Mouse (Mus musculus) forelimb bud, embryonic 11.5 days (tissue): ENCODE data around the gene Inf2.

ENCODE experiments used
- DNase-seq: peaks from one replicate; pipeline ENCODE4 v3.0.0-alpha.2; 2012; ENCODE audit warnings: low read depth, low spot score

The Inf2 gene

DNA sequence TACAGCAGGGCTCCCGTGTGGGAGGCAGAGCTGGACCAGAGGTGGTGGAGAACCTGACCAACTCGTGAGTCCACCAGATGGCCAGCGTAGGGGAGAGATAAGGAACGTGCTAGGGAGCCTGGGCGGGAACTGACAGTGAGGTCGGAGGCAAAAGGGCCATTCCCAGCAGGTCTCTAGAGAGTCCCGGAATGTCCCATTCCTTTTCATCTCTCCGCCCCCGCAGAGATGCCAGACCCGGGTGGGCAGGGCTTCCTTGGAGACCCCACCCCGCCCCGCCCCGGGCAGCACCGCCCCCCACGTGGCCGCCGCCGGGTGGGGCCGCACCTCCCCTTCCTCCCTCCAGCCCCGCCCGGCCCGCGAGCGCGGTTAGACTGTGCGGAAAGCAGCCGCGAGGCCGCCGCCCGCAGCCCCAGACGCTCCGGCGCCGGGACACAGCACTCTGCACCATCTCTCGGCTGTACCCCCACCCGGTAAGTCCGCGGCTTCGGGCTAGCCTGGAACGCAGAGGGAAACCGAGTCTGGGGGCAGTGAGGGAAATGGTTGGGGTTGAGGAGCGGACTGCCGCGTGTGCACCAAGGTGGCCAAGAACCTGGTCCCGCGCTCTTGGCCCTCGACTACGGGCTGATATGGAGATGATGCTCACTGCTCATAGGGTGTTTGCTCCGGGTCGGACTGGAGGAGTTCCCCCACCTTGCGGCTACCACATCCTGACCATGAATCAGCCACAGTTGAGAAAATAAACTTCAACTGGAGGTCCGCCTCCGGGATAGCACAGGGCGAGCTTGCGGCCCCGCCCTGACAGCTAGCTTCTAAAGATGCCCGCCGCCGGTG is at the start of gene Inf2:
TSS of gene Inf2 (plus strand) at position 359 of the 831 bp plus-strand sequence.
- peak; percentile 51 for DNase-seq

DNA sequence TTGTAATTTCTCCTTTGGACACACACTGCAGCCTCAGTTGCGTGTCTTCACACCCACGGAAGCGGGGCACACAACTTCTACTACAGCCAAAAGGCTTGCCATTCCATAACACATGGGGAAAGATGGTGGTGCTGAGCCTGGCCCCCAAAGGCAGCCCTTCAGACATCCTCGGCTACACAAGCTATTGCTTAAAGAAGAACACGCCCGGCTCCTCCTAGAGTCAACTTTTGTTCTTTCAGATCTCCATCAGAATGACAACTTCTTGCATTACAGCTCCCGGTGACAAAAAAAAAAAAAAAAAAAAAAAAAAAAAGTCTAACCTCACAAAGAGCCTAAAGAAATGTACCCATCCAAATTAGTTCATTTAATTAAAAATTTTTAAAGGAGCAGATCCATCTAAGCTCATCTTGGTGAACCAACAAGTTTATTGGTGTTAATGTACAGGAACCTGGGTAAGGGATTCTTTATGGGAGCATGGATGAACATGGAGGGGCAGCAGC is 49.1 kb upstream of the Inf2 start:
- no peak for DNase-seq

DNA sequence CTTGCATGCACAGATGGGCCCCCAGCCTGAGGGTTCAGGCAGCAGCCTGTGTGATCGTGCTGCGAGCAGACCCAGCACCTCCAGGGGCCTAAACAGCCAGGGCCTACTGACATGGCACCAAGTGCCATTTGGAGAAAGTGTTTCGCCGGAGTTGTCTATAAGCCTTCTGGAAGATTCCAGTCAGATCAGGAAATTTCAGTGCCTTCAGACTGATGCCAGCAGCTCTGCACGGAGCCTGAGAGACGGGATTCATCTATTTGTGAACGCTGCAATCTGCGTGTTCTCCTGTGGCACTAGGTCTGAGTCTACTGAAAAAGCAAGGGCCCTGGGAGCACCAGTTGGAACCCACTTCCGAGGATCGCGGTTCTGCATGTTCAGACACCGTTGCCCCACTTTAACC is 48.3 kb upstream of the Inf2 start:
- DNase-seq: no peak

DNA sequence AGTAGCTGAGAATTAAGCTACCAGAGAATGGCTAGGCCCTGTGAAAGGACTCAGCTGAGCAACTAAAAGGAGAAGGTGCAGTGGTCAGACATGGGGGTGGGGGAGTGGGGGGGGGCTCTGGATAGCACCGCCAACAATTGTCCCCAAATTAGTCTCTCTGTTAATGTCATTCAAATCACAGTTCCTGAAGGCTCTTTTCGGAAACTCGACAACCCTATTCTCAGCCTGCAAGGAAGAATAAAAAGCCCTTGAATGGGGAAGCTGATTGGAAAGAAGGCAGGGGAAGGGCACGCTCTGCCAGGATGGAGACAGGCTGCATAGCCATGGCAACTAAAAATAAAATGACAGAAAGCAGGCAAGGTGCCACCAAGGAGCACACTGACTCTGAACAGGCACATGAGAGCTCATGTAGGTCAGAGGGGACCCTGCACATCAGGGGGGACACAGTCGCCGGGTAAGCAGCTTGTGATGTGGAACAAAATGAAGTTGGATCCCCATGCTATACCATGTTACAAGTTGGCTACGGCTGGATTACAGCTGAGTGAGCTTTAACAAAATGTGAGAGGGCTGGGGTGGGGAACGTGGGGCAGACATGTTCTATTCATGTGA is 47.0 kb upstream of the Inf2 start:
- no peak for DNase-seq

DNA sequence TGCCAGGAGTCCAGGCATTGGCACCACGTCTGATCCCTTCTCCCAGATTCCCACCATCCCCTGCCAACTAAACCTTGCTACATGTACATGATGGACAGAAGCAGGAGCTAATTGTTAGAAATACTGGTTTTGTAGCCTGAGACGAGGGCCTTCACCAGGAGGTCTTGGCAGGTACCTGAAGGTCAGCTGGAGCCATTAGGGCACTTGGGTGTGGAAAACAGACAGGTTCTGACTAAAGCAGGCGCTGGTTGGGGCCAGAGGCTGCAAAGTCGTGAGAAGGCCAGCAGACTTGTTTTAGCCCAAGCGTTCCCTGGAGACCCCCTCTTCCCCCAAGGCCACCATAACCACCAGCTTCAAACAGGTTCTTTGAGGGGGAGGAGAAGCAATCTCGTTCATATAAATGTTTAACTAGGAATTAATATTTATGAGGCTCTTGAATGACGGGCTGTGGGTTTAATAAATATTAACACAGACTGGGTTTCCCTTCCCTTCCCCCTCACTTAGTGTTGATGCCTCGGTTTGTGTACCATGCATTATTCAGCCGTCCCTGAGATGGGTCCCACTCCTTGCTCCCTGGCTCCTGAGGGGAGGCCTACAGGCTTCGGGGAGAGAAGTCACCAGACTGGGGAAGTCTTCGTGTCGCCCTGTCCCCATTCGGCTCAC is 46.2 kb upstream of the Inf2 start:
- DNase-seq: no peak

DNA sequence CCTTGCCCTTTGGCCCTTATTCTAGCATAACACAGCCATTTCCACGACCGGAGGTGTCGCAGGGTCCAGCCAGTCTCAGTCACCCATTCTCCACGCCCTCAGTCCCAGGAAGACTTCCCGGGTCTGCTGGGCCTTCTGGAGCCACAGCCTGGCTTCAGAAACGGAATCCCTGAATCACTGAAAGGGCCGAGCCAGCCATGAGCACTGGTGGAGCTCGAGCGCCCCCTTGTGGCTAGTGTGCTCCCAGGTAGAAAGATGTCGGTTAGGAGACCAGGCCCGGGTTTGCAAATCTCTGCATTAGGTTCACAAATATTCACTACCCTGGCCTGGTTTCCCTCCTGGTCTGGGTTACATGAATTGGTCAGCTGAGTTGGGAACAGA is 45.7 kb upstream of the Inf2 start:
- peak; percentile 87 for DNase-seq

DNA sequence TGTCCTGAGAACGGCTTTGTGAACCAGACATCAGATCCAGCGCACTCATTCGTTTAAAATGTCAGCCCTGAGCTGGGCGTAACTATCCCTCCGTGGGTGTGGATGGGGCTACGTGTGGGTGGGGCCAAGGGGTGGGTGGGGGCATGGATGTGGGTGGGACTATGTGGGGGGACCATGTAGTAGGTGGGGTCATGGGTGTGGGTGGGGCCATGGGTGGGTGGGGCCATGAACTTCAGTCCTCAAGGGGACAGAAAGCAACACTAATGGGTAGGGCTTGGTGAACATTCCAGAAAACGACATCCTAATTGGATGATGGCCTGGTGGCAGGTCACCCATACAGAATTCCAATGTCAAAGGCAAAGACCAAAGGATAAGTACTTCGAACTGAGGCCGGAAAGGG is 44.6 kb upstream of the Inf2 start:
- no peak for DNase-seq

DNA sequence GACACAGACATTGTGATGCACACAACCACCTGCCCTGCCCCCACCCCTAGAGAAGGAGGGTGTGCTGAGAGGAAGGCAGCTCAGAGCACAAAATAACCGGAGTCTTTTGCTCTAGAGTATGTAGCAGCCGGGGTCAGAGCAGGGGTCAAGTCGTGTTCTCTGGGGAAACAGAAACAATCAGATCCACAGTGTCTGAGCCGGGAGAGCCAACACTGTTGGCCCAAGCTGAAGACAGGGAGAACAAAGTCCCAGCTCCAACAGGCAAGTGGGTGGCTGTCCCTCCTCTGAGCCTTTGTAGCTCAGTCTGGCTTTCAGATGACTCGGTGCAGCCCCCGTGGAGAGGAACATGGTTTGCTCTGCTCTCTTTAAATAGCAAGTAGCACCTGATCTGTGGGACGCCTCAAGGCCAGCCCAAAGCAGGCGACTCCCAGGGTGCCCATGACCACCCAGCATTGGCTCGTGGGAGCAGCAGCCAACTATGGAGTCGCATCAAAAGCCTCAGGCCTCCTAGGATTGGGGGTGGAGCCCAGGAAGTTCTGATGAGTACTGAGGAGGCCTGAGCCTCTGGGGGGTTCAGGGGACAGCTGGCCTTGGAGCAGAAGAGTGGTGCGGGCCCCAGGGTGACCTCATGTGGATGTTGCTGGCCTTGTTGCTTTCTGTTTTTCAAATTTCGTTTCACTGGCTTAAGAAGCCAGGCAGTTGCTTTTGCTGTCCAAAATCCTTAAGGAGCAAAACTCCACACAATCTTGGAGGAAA is 43.5 kb upstream of the Inf2 start:
- no peak for DNase-seq

DNA sequence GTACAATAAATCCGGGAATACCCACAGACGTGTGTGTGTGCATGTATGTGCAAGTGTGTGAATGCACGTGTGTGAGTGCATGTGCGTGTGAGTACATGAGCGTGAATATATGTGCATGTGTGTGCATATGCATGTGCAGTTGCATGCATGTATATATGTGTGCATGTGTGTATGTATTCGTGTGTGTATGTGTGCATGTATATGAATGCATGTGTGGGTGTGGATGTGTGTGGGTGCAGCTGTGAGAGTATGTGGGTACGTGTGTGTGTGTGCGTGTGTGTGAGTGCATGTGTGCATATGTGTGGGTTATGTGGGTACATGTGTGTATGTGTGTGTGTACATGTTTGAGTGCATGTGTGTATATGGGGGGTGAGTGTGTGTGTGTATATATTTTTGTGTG is 42.5 kb upstream of the Inf2 start:
- no peak for DNase-seq

DNA sequence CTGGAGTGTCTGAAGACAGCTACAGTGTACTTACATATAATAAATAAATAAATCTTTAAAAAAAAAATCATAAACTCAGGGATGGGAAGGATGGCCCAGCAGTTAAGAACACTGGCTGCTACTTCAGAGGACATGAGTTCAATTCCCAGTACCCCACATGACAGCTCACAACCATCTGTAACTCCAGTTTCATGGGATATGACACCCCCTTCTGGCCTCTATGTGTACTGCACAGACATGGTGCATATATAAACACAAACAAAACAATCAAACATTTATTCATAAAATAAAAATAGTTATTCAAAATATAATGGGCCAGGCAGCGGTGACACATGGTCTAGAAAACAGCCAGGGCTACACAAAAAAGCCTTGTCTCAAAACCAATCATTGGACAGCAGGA is 39.3 kb upstream of the Inf2 start:
- DNase-seq: no peak

DNA sequence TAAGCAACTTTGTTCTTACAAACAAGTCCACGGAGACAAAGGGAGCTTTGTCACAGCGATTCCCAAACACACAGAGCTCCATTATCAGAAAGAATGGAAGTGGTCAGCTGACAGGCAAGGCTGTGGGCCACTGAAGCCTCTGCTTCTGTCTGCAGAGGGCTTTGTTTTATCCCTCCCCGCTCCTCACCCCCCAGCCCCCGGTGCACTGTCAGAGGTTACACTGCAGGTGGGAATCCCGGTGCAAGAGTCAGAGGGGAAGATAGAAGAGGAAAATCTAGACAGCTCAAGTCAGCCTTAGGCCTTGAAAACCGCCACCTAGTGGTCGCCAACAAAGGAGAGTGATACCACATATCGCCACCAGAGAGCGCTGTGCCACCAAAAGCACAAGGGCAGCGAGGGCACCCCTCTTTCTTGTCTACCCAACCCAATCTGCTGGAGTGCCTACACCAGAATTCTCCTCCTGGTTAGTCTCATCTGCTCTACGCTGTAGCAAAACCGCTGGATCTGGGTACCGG is 36.7 kb upstream of the Inf2 start:
- peak; percentile 92 for DNase-seq

DNA sequence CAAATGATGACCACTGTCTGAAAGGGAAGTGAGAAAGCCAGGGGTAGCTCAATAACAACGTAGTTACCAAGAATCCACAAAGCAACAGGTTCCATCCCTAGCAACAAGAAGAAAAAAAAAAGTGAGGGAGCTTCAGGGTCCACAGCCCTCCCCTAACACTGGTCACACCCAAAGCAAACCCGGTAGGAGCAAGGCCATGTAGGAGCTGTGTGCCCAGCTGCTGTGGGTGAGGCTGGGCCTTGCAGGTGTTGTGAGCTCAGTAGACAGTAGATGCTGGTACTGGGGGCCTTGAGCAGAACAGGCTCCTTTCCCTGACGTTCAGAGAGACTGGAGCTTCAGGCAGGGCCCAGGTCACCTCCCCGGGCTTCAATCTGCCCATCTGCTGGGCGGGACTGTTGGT is 36.1 kb upstream of the Inf2 start:
- DNase-seq: no peak

DNA sequence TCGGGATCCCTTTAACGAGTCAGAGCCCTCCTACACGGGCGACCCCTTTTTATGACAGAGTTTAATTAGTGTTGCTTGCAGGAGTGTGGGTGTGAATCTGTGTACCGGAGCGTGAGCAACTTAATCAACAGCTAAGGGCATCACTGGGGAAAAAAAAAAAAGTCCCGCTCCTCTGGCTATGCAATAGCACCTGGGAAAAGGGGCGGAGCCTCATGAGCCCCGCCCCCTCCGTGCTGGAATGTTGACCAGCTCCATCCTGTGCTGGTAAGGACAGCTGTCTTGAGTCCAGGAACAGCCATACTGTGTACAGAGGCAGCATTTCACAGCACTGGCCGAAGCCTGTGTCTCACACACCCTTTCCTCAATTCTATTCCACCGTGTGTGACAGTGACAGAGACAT is 33.7 kb upstream of the Inf2 start:
- peak; percentile 35 for DNase-seq

DNA sequence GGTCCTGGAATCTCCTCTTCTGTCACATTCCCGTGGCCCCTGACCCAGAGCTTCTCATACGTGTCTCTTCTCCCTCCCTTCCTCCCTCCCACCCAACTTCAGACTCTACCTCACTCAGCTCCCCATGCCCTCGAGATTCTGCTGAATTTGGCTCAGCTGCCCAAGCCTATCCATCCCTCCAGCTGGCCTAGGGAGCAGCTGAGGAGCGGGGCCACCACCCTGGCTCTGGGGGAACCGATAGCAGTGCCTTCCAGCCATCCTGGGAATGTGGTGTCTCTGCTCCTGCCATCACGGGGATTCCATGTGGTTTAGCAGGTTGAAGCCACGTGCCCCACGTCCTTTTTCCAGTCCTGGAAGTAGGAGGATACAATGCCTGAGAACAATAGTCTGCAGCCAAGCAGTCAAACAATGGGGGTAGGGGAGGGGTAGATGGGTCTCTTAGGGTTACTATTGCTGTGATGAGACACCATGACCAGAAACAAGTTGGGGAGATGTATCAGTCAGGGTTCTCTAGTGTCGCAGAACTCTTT is 32.0 kb upstream of the Inf2 start:
- no peak for DNase-seq

DNA sequence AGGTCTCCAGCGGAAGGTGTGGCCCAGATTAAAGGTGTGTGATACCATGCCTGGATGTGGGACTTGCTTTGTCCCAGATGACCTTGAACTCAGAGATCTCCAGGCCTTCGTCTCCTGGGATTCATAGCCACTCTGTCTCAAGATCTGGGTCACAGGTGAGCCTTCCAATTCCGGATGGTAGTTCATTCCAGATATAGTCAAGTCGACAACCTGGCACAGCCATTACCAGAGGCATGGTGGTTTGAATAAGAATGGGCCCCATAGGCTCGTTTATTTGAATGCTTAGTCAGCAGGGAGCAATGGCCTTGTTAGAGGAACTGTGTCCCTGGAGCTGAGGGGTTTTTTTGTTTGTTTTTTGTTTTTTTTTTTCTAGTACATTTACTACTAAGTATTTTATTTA is 31.4 kb upstream of the Inf2 start:
- DNase-seq: no peak

DNA sequence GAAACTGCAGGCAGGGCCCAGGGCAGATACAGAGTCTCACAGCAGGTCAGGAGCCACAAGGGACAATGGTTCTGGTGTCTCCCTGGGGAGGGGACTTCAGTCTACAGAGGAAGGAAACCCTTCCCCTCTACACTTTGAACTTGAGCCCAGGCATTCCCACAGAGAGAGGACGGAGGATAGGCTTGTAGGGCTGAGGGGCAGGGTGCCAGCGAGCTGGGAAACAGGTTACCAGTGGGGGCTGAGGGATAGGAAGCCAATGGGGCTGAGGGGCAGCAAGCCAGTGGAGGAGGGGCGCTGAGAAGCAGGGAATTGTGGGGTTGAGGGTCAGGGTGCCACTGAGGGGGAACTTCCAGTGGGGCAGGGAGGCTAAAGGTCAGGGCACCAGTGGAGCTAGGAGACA is 29.4 kb upstream of the Inf2 start:
- no peak for DNase-seq

DNA sequence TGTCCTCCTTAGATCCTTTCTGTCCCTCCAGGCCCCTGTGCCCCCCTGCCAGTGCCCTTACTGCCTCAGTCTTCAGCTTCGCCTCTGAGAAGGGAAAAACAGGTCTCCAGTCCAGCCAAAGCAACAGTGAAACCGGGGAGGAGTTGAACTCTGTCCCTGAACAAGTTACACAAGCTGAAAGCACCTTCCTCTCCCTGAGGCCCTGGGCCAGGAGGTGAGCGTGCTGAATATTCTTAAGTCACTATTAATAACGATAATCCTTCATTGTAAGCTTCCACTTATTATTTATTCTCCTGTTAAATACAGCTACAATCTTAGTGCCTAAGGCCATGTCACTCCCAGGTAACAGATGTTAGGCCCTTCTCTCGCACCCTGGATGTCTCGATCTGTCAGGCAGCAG is 28.9 kb upstream of the Inf2 start:
- no peak for DNase-seq

DNA sequence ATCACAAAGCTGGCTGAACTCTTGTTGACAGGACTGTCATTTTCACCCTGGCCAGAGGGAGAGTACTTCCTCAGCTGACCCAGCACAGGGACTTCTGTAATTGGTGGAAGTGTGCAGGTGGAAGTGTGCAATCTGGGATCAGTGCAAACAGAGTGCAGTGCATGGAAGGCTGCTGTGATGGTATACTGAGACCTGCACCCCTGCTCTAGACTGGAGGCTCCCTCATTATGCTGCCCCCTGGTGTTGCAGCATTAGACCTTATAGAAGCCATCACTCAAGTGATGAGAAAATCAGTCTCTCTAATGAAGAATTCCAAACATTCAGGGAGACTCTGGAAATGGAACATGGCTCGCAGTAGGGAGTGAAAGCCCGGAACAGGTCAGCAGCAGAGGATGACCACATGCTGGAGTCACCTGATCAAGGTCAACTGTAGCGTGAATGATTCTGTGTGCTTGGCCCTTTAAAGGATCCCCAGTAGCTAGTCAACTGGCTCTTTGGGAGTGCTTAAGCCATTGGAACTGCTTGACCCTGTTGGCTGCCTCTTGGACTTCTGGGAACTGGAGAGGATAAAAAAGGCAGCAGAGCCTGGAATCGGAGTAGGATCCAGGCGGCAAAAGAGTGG is 28.3 kb upstream of the Inf2 start:
- no peak for DNase-seq

DNA sequence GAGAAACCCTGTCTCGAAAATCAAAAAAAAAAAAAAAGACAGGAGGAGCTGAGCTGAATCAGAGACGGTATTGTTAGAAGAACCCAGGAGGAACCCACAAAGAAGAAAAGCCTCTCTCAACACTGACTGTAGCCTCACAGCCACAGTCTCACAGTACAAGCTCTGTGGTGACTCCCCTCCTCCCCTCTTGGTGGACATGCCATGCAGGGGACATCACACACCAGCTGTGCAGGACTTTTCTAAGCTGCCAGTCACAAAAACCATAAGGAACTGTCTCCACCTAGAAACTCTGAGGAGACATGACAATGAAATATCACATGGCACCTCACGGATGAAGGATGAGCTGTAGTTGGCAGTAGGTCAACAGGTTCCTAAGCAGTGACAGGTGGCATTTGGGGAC is 27.4 kb upstream of the Inf2 start:
- no peak for DNase-seq

DNA sequence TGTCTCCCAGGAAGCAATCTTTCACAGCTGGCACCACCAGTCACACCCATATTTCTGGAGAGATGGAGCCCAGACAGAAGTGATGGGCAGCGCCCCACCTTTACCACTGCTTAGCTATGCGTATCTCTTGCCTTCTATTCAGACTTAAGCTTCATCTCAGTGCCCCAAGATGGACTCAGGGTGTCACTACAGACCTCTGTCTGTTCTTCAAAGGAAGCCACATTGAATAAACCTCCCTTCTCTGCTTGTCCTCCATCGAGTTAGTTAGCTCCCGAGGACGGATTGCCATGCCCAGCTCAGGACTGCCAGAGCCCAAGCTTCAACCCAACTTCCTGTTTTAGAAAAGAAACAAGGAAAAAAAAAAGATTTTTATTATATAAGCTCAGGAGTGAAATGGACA is 26.1 kb upstream of the Inf2 start:
- DNase-seq: no peak

DNA sequence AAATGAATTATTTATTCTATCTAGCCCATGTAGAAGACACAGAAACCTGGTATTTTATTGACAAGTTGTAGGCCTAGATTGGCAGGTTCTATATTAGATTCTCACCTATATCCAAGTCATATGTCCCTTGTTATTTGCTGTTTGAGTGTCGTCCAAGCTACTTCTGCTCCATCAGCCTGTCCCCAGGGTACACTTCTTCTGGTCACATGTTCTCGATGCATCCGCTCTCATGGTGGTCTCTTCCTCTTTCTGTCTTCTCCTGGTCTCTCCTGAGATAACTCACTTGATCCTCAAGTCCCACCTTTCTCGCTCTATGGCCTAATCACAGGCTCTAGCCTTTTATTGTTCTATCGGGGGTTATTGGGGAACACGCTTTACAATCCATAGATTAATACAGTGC is 25.6 kb upstream of the Inf2 start:
- no peak for DNase-seq
